Comparison of ENCODE assay signal across 23 mouse cellular contexts in genomic region chrX:100565696-100566095, GRCm38 (mm10). TPM values are rescaled to one million over a fixed set of nuclear protein-coding genes. Genes with fewer than 3 reads are reported as not detected.
A peak's percentile ranks its signal among the peaks of the same experiment; 100 is the strongest.
DNase-seq lines count a peak whose midpoint lies in the region; ATAC-seq lines count a peak whose summit lies in the region.
"Had no signal": no experiment of that assay in that cellular context is flagged by ENCODE, and none has a peak within 500 bp of the region (broad histone marks: within the 10 kb centered on the region; RNA-seq: fewer than 3 reads in every experiment).

No protein-coding gene starts in this region.

- no peak for DNase-seq in frontal cortex, postnatal 14 days (ENCODE audit: low spot score in 2 of 2)
- peak; percentile 2 to 8 for DNase-seq in left cerebral cortex, postnatal 14 days (ENCODE audit: low spot score in 2 of 2)
- no peak for DNase-seq in left cerebral cortex, adult 11 months (ENCODE audit: low spot score)
- peak; percentile 6 for DNase-seq in right cerebral cortex, postnatal 25 days
- DNase-seq in right cerebral cortex, postnatal 14 days = no peak
- DNase-seq: adrenal gland, adult 8-10 months; adrenal gland, postnatal 25 days; cerebellum, adult 18-20 months; cerebellum, adult 9-10 months; cerebellum, postnatal 14 days; gastrocnemius, adult 2 months; gastrocnemius, postnatal 14 days; heart, adult 11 months; heart, postnatal 10 days; heart, postnatal 36 days had no signal

- peak; percentile 98 for ATAC-seq in frontal cortex, adult (ENCODE audit: low TSS enrichment)
- ATAC-seq: activated CD4-positive, CD25-positive, alpha-beta regulatory T cell, adult 4 months; forebrain, embryonic 13.5 days; forebrain, embryonic 16.5 days; hindbrain, embryonic 16.5 days had no signal

- intact Hi-C loops in left cerebral cortex, postnatal 14 days (cut with DNase I) = no loop called here

RNA-seq across cellular contexts. Expression of gene Awat1, which starts 6.4 kb away (rescaled TPM):
- not detected for total RNA-seq in left cerebral cortex, postnatal 14 days (2021)
- total RNA-seq: adrenal gland, adult 8-10 months; adrenal gland, postnatal 25 days; ES-E14; gastrocnemius, adult 2 months; gastrocnemius, postnatal 14 days; gastrocnemius, postnatal 4 days; heart, adult 8-10 months; heart, postnatal 10 days; heart, postnatal 36 days had no signal

RNA-seq across cellular contexts. Expression of gene P2ry4, which starts 29.0 kb away (rescaled TPM):
- total RNA-seq in left cerebral cortex, postnatal 14 days (2021) = not detected
- total RNA-seq: adrenal gland, postnatal 25 days; ES-E14; gastrocnemius, postnatal 14 days; gastrocnemius, postnatal 4 days; heart, adult 8-10 months; heart, postnatal 10 days; heart, postnatal 36 days had no signal

RNA-seq across cellular contexts. Expression of gene Arr3, which starts 39.6 kb away (rescaled TPM):
- under 1 TPM; 0.26 to 0.32 TPM for total RNA-seq in left cerebral cortex, postnatal 14 days (2021)
- total RNA-seq: adrenal gland, adult 8-10 months; adrenal gland, postnatal 25 days; ES-E14; gastrocnemius, adult 2 months; gastrocnemius, postnatal 14 days; gastrocnemius, postnatal 4 days; heart, adult 8-10 months; heart, postnatal 10 days; heart, postnatal 36 days had no signal

RNA-seq across cellular contexts. Expression of gene Dgat2l6, which starts 41.1 kb away (rescaled TPM):
- total RNA-seq in left cerebral cortex, postnatal 14 days (2021) = under 1 TPM; 0.08 to 0.18 TPM
- total RNA-seq: adrenal gland, adult 8-10 months; adrenal gland, postnatal 25 days; ES-E14; heart, adult 8-10 months; heart, postnatal 10 days; heart, postnatal 36 days had no signal

RNA-seq across cellular contexts. Expression of gene Kif4, which starts 59.8 kb away (rescaled TPM):
- 1 to 10 TPM in 1 of 2 experiments, under 1 TPM in 1; 0.97 to 1.1 TPM for total RNA-seq in left cerebral cortex, postnatal 14 days (2021)

Comparison
In these comparisons a context has a peak if more than half of its experiments do, and no peak if none do; other contexts are left out.
1. DNase-seq: peak in left cerebral cortex, postnatal 14 days (2 of 2) and right cerebral cortex, postnatal 25 days (single experiment); none in frontal cortex, postnatal 14 days (0 of 2), left cerebral cortex, adult 11 months (single experiment) and right cerebral cortex, postnatal 14 days (single experiment).